Mouse (Mus musculus) limb, embryonic 11.5 days (tissue): ENCODE data around the gene Casz1. TPM values are rescaled to one million over a fixed set of nuclear protein-coding genes. Genes with fewer than 3 reads are reported as not detected.

ENCODE experiments used
- ATAC-seq: fragments of 200-750 bp; cut with Nextera tagmentation; 2 replicates; pipeline ENCODE4 v1.8.0; 2017; ENCODE audit warnings: low read depth; ENCODE audit not compliant: insufficient number of reproducible peaks, low FRiP score, low TSS enrichment
- DNase-seq: peaks from one replicate; pipeline ENCODE4 v3.0.0-alpha.2; 2015; ENCODE audit warnings: low spot score
- H3K27ac ChIP-seq: fragments of 300-500 bp; sonication (generic); replicated peaks from 2 replicates; pipeline ENCODE4 v1.5.1; 2014; ENCODE audit warnings: low read depth, mild to moderate bottlenecking, low read length
- H3K27me3 ChIP-seq: fragments of 300-500 bp; sonication (generic); 2 replicates; pipeline ENCODE4 v1.6.1; 2014; ENCODE audit warnings: mild to moderate bottlenecking, low read length, mixed read lengths; ENCODE audit not compliant: control insufficient read depth, insufficient read depth
- H3K36me3 ChIP-seq: fragments of 300-500 bp; sonication (generic); 2 replicates; pipeline ENCODE4 v1.6.1; 2014; ENCODE audit warnings: mild to moderate bottlenecking, low read length, moderate library complexity, mixed read lengths; ENCODE audit not compliant: control insufficient read depth, insufficient read depth
- H3K4me1 ChIP-seq: fragments of 300-500 bp; sonication (generic); 2 replicates; pipeline ENCODE4 v1.6.1; 2014; ENCODE audit warnings: low read length, mixed read lengths; ENCODE audit not compliant: control insufficient read depth, insufficient read depth
- H3K4me2 ChIP-seq: fragments of 300-500 bp; sonication (generic); 2 replicates; pipeline ENCODE4 v1.6.1; 2014; ENCODE audit warnings: low read depth, mild to moderate bottlenecking, moderate library complexity; ENCODE audit not compliant: severe bottlenecking
- H3K4me3 ChIP-seq: fragments of 300-500 bp; sonication (generic); 2 replicates; pipeline ENCODE4 v1.5.1; 2014; ENCODE audit warnings: low read depth, low read length
- H3K9ac ChIP-seq: fragments of 300-500 bp; sonication (generic); 2 replicates; pipeline ENCODE4 v1.6.1; 2014; ENCODE audit warnings: mild to moderate bottlenecking, low read length
- H3K9me3 ChIP-seq: fragments of 300-500 bp; sonication (generic); 2 replicates; pipeline ENCODE4 v1.6.1; 2016; ENCODE audit warnings: low read length; ENCODE audit not compliant: control insufficient read depth
- WGBS: fragments of 180-500 bp; shearing (Covaris S2); extraction: QIAGEN DNeasy Blood & Tissue Kit; methylation state at CpG from one replicate; pipeline ENCODE4 v1.1.7; 2014; 5-methylcytosine and 5-hydroxymethylcytosine counted together
- polyA plus RNA-seq: library from polyadenylated mRNA; unstranded; fragments of >200 nt; fragmentation: Nextera tagmentation; extraction: Ambion mirVana; gene quantifications from 2 replicates; pipeline ENCODE4 v1.2.1, GENCODE M21; 2014

Casz1 gene
- polyA plus RNA-seq, 1 experiment from 2014 or later = 1.6 TPM

- Histone ChIP-seq H3K9ac (no peak overlapping the region), H3K36me3 (no peaks in the 10 kb centered on the region), H3K4me3 (no peak overlapping the region), H3K4me2 (no peak overlapping the region), H3K4me1 (peaks cover 14% of the 10 kb centered on the region), H3K27me3 (peaks cover 23% of the 10 kb centered on the region), H3K27ac (no peak overlapping the region), H3K9me3 (no peaks in the 10 kb centered on the region)
- no peak for ATAC-seq
- DNase-seq = no peak
- WGBS = 64% methylated on average over 11 of the region's 11 CpGs
Measured at GRCm38 (mm10) chr4:148878984-148879610, 74.9 kb downstream of the Casz1 start.

DNA sequence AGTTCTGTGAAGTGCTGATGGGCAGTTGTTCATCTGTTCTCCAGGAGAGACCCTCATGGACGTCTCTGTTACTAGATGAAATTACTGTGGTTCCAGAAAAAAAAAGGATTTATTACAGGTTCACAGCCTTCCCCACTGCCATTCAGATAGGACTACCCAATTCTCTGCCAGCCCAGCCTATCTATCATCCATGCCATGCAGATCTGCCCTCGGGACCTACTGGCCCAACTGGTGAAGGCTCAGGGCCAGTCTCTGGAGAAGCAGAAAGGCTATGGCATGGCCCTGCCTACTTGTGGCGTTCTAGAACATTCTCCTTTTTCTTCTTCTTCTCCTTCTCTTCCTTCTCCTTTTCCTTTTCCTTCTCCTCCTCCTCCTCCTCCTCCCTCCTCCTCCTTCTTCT, 75.4 kb downstream of the Casz1 start:
- Histone ChIP-seq H3K36me3 (no peaks in the 10 kb centered on the region), H3K4me1 (peaks cover 14% of the 10 kb centered on the region), H3K9me3 (no peaks in the 10 kb centered on the region), H3K9ac (no peak overlapping the region), H3K4me2 (no peak overlapping the region), H3K27me3 (peaks cover 23% of the 10 kb centered on the region), H3K27ac (no peak overlapping the region), H3K4me3 (no peak overlapping the region)
- ATAC-seq (no peak), DNase-seq (no peak)
- 77% methylated on average over 3 of the region's 3 CpGs for WGBS

- Histone ChIP-seq H3K9me3 (no peaks in the 10 kb centered on the region), H3K9ac (peak overlapping the region; percentile 27; the same call in 1 of the 2 replicates), H3K27me3 (peaks cover 25% of the 10 kb centered on the region), H3K36me3 (no peaks in the 10 kb centered on the region), H3K4me3 (no peak overlapping the region), H3K4me1 (peaks cover 14% of the 10 kb centered on the region), H3K27ac (no peak overlapping the region), H3K4me2 (no peak overlapping the region)
- DNase-seq (no peak), ATAC-seq (no peak)
- WGBS = 23% methylated on average over 17 of the region's 17 CpGs
Measured at GRCm38 (mm10) chr4:148881001-148881669, 76.9 kb downstream of the Casz1 start.

GRCm38 (mm10) chr4:148881838-148882237, 77.6 kb downstream of the Casz1 start:
- ATAC-seq (no peak), DNase-seq (no peak)
- Histone ChIP-seq H3K4me3 (no peak overlapping the region), H3K9ac (no peak overlapping the region), H3K27me3 (peaks cover 22% of the 10 kb centered on the region), H3K9me3 (no peaks in the 10 kb centered on the region), H3K4me1 (peaks cover 14% of the 10 kb centered on the region), H3K36me3 (no peaks in the 10 kb centered on the region), H3K27ac (no peak overlapping the region), H3K4me2 (no peak overlapping the region)
- WGBS = 76% methylated on average over 5 of the region's 5 CpGs

GRCm38 (mm10) chr4:148882360-148882929, 78.2 kb downstream of the Casz1 start:
- no peak overlapping the region for H3K4me2 ChIP-seq
- DNase-seq (no peak), ATAC-seq (no peak)
- H3K27ac ChIP-seq = no peak overlapping the region
- 30% methylated on average over 17 of the region's 17 CpGs for WGBS
- H3K4me1 ChIP-seq = peaks cover 14% of the 10 kb centered on the region
- no peaks in the 10 kb centered on the region for H3K36me3 ChIP-seq
- H3K9ac ChIP-seq = no peak overlapping the region
- peaks cover 17% of the 10 kb centered on the region for H3K27me3 ChIP-seq
- H3K4me3 ChIP-seq = no peak overlapping the region
- H3K9me3 ChIP-seq = no peaks in the 10 kb centered on the region

DNA sequence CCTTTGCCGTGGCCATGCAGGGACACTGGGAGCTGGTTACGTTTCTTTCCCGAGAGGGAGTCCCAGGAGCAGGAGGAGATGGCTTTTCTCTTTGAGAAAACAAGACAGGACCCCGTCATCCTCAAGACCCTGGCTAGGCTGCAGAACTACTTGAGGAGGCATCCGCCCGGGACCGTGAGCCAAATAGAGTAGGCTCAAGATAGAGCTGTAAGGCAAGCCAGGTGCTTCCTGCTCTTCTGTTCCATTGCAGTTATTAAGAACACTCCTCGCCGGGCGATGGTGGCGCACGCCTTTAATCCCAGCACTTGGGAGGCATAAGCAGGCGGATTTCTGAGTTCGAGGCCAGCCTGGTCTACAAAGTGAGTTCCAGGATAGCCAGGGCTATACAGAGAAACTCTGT, 80.4 kb downstream of the Casz1 start:
- H3K27me3 ChIP-seq = peaks cover 8% of the 10 kb centered on the region
- H3K4me3 ChIP-seq = no peak overlapping the region
- H3K9me3 ChIP-seq = no peaks in the 10 kb centered on the region
- DNase-seq (no peak), ATAC-seq (no peak)
- whole genome bisulfite sequencing = 81% methylated on average over 14 of the region's 14 CpGs
- H3K36me3 ChIP-seq = no peaks in the 10 kb centered on the region
- no peak overlapping the region for H3K9ac ChIP-seq
- no peak overlapping the region for H3K4me2 ChIP-seq
- H3K4me1 ChIP-seq = peaks cover 9% of the 10 kb centered on the region; the same call in 1 of the 2 replicates
- no peak overlapping the region for H3K27ac ChIP-seq

- H3K4me2 ChIP-seq = no peak overlapping the region
- no peak for DNase-seq
- H3K27ac ChIP-seq = no peak overlapping the region
Measured at GRCm38 (mm10) chr4:148885401-148885800, 81.2 kb downstream of the Casz1 start.

DNA sequence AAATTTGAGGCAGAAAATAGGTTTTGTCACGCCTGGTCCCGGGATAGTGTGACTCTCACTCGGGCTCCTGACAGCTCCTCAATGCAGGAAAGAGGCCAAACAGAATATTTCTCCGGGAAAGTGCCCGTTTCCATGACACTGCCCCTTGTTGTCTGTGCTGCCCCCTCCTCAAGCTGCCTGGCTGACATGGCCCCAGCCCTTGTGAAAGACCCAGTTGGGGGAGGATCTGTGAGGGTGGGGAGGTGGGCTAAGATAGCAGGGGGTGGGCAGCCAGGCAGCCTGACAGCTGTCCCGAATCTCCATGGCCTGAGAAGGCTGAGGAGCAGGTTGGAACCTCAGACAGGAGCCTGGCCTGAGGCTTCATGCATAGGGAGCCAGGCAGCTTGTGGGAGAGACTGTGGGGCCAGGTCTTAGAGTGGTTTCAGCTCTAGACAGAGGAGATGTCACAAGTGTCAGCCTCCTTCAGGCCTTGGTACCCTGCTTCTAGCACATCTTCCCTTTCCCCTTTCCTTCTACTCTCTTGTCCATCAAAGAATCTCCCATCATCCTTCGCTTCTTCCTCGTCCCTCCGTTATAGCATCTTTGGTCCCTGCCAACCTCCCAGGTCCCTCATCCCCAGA, 81.8 kb downstream of the Casz1 start:
- Histone ChIP-seq H3K4me3 (no peak overlapping the region), H3K9ac (no peak overlapping the region), H3K27ac (no peak overlapping the region), H3K4me2 (no peak overlapping the region), H3K9me3 (no peaks in the 10 kb centered on the region), H3K27me3 (peaks cover 14% of the 10 kb centered on the region; the same call in 1 of the 2 replicates), H3K4me1 (peaks cover 13% of the 10 kb centered on the region), H3K36me3 (no peaks in the 10 kb centered on the region)
- ATAC-seq (no peak), DNase-seq (no peak)
- WGBS = 59% methylated on average over 9 of the region's 9 CpGs

More at GRCm38 (mm10) chr4:148885401-148885800, 81.2 kb downstream of the Casz1 start:
- H3K9ac ChIP-seq = no peak overlapping the region
- no peaks in the 10 kb centered on the region for H3K36me3 ChIP-seq
- H3K4me3 ChIP-seq = no peak overlapping the region
- H3K27me3 ChIP-seq = peaks cover 11% of the 10 kb centered on the region; the same call in 1 of the 2 replicates
- WGBS = 65% methylated on average over 10 of the region's 10 CpGs
- H3K9me3 ChIP-seq = no peaks in the 10 kb centered on the region
- no peak for ATAC-seq
- peaks cover 11% of the 10 kb centered on the region; the same call in 1 of the 2 replicates for H3K4me1 ChIP-seq
